Mouse (Mus musculus) embryonic facial prominence, embryonic 10.5 days (tissue): ENCODE results near the gene Gtf3c6. TPM values are rescaled to one million over a fixed set of nuclear protein-coding genes. Genes with fewer than 3 reads are reported as not detected.

ENCODE experiments used
- polyA plus RNA-seq: library from polyadenylated mRNA; unstranded; fragments of >200 nt; fragmentation: Nextera tagmentation; extraction: Ambion mirVana; gene quantifications from 2 replicates; pipeline ENCODE4 v1.2.1, GENCODE M21; 2016

Gene Gtf3c6
- polyA plus RNA-seq, 1 experiment from 2014 or later = 172 TPM

Other genes starting within 250 kb of the Gtf3c6 start
- gene Mfsd4b1, start 232.8 kb downstream of the Gtf3c6 start, polyA plus RNA-seq = 0.05 and 0.22 TPM in 2 replicates
- gene Slc16a10, start 115.8 kb downstream of the Gtf3c6 start, polyA plus RNA-seq = 6.0 and 7.8 TPM in 2 replicates
- 79.1 and 89.3 TPM in 2 replicates for gene Rpf2, start 11.1 kb downstream of the Gtf3c6 start, polyA plus RNA-seq
- gene Amd1, start 44.1 kb upstream of the Gtf3c6 start, polyA plus RNA-seq = 86.8 and 91.6 TPM in 2 replicates
- gene Cdk19, start 81.5 kb upstream of the Gtf3c6 start, polyA plus RNA-seq = 6.0 and 7.8 TPM in 2 replicates